Mouse (Mus musculus) left cerebral cortex, adult 9 months (tissue): ENCODE results near the gene Plekha5.
"Not testable (repeated sequence)": the region's sequence is repeated elsewhere in the genome, so short reads cannot be mapped to it uniquely, and the experiment has no call there.

Source experiments
- DNase-seq, 2 experiments: peaks; one replicate each; pipeline ENCODE4 v3.0.0; 2022; ENCODE audit warnings: low spot score in 2 of 2

Plekha5 gene

DNA sequence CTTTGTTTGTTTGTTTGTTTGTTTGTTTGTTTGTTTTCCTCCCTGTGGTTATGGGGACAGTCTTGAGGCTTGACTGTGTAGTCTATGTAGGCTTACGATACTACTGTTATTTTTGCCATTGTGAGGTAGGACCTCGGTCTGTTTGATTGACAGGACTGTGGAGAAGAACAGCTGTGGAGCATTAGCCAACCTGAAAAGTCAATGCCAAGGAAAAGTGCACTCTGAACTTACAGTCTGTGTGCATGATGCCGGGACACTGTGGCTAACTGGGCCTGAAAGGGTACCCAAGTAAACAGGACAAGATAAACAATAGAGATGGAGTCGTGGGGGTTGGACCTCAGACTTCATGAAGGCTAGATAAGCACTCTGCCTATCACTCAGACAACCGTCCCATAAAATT lies 98.0 kb downstream of the Plekha5 start:
- DNase-seq, result no peak

DNA sequence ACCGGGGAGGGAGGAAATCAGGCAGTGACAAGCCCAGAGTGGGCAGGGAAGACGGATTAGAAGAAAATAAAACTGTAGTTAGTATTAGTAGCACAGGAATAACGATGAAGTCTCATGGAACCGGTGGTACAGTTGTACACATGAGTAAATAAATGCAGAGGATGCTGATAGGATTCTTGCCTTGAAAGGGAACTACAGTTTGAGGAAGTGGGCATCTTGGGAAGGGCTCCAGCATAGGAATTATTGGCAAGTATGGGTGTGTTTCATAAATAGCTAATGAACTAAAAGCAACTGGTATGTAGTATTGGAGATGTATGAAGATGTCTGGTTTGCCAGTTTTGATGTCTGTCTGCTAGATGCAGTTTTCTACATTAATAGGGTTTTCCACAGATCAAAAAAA lies 99.7 kb downstream of the Plekha5 start:
- no peak for DNase-seq

DNA sequence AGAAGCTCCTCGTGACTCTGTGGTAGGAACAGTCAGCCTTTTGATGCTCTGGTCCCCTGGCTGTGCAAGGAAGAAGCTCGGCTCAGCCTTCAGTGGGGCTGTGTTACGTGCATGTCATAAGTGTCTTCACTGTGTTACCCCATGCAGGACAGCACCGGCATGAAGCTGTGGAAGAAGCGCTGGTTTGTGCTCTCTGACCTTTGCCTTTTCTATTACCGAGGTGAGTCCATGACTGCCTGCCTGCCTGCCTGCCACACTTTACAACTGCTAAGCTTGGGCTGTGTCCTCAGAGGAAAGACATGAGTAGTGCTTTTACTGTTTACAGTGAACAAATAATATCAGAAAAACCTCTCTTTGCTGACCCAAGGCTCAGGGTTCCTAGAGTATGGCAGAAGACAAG lies 104.6 kb downstream of the Plekha5 start:
- DNase-seq, result no peak

DNA sequence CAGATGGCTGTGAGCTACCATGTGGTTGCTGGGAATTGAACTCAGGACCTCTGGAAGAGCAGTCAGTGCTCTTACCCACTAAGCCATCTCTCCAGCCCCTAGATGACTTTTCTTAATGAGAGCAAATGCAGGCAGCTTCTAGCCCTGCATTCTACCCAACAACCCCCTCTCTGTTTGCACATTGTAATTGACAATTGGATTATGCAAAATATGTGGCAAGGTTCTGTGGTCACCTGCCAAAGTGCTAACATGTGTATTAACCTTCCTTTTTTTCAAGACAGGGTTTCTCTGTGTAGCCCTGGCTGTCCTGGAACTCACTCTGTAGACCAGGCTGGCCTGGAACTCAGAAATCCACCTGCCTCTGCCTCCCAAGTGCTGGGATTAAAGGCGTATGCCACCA lies 109.0 kb downstream of the Plekha5 start:
- not testable (repeated sequence) for DNase-seq

DNA sequence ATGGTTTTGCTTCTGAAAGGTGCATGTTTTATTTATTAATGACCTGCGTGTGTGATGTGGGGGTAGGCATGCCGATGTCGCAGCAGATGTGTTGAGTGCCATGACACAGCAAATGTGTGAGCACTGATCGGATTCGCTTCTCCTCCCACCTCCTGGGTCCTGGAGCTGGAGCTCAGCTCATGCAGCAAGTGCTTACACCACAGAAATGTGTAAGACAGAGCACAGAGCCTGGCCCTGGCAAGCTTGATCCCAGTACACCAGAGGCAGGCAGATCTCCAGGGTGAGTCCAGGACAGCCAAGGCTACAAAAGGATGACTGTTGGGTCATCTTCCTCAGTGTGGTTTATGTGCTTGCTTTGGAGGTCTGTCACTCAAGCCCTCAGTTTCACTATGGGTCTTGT lies 109.8 kb downstream of the Plekha5 start:
- no peak for DNase-seq

DNA sequence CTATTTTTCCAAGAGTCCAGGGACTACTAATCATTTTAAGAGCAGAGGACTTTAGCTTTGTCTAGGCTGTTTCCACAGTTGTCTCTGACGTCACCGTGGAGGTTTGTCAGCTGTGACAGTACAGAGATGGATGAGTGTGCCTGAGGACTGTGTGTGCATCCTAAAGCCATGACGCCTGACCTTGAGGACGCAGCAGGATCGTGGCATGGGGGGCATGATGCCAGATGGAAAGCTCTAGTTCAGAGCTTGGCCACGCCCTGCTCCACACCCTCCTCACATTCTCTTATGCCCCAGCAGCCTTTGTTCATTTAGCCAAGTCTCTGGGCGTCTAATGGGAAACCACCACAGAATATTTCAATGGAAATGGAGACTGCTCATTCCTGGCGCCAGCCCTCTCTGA lies 111.7 kb downstream of the Plekha5 start:
- DNase-seq, result no peak

DNA sequence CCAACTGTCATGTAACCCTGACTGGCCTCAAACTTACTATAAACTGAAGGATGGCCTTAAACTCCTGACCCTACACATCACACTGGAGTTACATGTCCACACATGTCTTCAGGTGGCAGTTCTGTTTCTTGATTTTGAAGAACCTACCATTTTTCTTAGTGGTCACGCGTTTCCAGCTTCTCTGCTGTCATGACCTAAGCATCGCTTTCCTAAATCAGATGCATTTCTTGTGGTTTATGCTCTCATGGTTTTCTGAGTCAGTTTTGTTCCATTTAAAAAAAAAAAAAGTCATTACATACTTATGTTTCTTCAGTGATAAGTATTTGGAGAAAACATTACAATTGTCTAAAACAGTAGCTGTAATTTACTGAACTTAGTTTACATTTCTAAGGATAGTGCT lies 118.1 kb downstream of the Plekha5 start:
- DNase-seq, result no peak

DNA sequence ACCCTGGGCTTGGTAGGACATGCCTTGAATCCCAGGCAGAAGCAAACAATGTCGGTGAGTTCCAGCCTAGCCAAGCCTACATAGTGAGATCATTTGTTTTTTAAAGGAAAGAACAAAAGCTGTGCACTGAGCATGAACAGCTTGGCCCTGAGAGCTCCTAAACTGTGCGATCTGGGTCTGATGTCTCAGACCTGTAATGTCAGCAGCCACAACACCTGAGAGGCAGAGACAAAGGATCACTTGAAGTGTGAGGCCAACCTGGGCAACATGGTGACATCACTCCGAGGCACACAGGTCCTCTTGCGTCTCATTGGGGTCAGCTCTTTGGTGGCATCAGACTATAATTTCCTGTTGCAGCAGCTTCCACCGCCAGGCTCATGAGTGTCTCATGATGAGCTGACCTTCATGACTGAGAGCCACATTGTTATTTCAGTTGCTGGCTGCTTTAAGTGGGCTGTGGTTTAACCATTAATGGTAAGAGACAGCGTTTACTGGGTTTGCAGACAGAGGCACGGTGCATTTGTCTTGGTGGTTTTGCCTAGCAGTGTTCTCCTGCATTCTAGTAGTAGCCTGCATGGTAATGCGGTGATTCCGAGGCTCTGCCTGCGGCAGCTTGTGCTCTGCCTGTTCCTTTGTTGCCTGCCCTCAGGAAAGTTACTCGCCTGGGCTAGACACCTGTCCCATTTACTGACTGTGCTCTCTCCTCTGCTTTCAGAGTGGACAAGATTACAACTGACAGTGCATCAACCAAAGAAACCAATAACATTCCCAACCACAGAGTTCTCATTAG lies 119.3 kb downstream of the Plekha5 start:
- no peak for DNase-seq

DNA sequence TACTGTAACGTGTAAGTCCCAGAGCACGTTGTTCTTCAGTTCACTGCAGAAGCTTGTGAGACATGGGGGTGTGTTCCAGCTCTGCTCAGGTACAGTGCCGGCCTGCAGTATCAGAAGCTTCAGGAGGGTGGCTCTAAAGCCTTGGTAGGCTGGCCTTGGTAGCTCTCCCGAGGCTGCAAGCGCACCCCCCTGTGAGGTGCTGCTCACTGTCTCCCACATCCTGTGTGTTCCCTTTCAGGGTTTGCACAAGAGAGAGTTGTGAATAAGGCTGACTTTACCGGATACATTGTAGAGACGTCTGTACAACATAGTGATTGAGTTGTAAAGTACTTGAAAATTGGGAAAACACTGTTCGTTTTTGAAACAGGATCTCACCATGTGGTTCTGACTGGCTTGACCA lies 122.2 kb downstream of the Plekha5 start:
- DNase-seq, result no peak

DNA sequence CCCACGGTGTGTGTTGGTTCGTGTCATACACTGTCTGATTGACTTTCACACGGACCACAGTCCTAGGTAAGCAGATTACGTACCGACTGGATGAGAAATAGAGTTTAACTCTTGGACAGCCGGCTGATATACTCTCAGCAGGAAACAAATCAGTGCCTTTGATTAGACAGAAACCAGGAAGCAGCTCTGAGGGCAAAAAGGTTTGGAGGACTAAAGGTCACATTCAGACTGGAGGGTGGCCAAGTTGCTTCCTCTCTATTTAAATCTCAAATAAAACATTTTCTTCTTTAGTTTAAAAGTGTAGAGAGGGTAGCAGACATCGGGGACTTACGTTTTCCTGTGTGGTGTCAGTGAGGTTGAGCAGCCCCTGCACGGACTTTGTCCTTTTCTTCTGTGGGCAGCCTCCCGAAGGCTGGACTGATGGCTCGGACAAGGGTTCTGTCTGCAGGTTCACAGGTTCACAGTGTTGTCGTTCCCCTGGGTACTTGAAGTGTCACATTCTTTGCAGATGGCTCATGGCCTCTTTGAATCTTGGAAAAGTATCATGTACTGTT lies 122.9 kb downstream of the Plekha5 start:
- DNase-seq, result no peak

DNA sequence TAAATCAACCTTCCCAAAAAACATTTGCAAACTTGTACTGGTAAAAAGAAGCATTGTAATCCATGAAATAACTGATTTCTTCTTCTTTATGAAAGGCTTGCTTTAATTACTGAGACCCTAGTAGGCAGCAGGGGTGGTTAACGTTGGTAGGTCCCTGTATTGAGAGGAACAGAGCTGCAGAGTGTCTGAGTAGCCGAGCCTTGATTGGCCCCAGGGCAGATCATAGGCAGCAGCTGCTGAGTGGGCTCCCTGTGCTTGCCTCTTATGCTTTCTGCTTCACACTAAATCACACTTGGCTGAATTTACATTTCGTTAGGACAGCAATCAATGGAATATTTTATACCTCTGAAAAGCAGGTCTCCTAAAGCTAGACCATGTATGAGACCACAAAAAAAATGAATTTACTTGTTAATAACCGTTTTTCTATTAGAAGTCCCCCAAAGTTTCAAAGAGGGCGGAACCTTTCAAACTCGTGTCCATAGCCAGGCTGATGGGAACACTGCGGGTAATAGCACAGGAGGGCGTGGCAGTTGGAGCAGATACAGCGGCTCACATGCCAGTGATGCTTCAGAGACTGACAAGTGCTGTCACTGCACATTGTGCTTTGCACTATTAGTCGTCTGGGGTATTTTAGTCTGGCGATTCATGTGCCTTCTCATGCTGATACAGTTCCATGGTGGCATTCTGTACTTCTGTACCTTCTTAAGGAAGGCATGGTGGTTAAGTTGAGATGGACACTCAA lies 123.5 kb downstream of the Plekha5 start:
- no peak for DNase-seq

DNA sequence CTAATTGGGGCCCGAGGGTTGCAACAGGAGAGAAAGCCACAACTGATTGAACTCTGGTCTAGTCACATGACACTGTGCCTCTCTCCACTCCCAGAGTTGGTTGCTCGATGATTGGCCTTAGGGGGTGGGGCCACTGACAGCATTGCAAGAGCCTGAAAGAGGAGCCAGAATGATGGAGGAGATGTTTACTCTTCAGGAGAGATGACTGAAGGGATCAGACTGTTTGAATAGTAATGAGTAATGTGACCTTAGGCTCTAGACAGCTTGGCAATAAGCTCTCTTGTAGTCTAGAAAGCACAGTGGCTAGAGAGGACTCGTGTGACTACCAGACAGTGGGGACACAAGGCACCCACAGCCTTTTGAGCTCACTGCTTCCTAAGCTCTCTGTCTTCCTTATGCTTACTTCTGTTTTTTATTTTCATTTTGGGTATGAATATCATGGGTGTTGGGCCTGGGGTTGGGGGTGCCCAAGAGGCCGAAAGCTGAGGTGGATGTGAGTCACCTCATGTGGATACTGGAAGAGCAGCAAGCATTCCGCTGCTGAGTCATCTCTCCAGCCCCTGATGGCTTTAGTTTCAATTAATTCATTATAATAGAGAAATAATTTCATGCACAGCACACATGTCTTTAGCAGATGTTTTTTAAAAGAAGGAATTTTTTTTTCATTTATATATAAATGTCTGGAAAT lies 124.4 kb downstream of the Plekha5 start:
- no peak for DNase-seq

DNA sequence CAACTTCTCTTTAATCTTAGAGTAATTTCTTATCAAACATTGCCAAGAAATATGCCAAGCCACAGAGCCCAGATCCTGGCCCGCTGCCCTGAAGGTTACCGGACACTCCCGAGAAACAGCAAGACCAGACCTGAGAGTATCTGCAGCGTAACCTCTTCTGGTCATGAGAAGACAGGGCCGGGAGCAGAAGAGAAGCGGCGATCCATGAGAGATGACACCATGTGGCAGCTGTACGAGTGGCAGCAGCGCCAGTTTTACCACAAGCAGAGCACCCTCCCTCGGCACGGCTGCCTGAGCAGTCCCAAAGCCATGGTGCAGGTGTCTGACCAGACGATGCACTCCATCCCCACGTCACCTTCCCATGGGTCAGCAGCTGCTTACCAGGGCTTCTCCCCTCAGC lies 126.9 kb downstream of the Plekha5 start:
- no peak for DNase-seq

DNA sequence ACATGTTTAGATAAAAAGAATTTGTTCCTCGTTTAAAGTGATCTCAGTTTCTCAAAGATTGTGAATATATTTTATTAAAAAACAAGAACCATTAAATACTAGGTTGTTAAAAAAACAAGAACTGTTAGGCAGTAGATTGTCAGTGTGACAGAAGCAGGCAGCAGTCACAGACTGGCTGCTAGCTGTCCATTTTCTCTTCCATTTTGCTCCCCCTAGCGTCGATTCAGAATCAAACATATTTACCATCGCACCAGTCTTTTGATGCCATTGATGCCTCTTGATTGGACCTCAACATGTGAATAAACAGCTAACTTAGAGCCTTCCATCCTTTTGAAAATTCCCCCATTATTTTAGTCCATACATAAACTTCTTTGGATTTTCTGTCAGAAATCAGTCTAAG lies 130.4 kb downstream of the Plekha5 start:
- DNase-seq, result no peak

DNA sequence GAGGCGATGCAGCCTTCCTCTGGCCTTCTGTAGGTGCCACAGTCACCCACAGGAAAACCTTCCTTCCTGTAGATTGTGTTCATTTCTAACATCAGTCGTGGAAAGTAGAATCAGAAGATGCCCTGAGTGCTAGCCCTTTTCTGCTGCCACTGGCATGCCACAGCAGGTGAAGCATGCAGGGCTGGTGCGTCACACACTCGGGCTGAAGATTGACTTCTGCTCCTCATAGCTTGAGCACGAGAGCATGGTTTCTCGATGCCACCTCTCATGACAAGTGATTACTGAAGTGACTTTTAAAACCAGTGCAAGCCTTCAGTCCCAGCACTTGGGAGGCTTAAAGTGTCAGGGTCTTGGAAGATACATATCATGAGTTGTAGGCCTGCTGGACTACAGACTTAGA lies 135.6 kb downstream of the Plekha5 start:
- no peak for DNase-seq

DNA sequence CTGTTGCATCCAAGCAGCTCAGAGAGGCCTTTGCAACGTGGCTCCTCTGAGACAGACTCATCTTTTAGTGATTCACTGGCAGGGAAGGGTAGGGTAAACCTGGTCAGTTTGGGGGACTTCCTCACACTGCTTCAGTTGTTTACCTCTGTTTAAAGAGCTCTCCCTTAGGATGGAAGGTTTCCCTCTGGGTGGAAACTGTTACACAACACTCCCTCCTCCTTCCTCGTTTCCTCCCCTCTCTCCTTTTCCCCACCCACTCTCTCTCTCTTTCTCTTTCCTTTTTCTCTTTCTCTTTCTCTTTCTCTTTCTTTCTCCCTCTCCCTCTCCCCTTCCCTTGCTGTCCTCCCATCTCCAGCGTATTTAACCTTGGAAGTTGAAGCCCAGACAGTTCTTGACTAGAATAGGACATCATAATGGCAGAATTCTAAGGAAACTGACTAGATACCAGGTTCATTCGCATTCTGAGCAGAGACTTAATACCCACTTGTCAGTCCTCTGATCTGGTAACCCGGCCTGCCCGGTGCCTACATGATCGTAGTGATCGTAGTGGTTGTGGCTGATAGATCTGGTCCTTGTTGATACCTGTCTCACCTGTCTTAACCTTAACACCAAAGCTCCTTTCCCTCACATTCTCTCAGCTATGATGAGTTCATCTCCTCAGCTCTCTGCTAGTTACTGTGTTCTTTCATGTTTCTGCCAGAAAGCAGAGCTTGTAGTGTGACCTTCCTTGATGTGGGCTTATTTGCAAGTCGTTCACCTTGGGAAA lies 137.5 kb downstream of the Plekha5 start:
- no peak for DNase-seq

DNA sequence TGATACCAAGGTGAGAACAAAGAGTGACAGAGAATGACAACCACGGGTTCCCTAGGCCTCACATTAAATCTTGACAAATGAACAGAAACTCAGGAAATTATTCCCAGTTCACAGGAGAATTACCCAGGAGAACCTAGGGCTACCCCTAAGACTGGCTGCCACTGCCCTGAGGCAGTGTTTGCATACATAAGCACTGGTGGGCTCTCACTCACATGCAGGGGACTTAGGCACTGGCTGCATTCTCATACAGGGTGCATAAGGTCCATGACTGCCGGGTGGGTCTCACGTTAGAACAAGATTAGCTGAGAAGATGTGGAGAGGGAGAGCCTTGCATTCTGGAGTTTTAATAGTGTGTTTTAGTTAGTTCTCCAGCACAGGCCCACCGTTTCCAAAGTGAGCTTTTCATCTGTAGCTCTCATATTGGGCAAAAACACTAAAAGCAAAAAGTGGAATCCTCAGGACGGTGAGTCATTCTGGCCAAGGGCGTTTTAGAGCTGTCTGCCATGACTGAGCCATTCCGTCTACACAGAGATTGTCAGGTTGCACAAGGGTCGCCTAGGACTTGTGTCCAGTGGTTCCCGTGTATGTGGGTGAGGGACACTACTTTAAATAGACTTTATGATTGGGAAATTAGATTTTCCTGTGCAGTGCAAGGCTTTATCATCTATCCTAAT lies 138.2 kb downstream of the Plekha5 start:
- no peak for DNase-seq

DNA sequence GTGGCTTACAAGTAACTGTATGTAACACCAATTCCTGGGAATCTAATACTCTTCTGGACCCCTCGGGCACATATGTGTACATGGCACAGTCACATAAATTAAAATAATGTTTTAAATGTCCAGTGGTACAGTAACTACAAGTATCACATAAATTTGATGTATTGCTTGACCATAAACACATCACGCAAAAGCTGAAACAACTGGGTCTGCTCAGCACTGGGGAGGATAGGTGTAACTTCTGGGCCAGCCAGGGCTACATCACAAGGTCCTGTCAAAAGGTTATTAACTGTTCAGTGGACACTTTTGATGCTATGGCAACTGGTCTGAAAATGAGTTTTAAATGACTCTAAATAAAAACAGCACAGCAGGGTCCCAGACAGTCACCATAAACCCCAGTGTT lies 143.3 kb downstream of the Plekha5 start:
- no peak for DNase-seq

DNA sequence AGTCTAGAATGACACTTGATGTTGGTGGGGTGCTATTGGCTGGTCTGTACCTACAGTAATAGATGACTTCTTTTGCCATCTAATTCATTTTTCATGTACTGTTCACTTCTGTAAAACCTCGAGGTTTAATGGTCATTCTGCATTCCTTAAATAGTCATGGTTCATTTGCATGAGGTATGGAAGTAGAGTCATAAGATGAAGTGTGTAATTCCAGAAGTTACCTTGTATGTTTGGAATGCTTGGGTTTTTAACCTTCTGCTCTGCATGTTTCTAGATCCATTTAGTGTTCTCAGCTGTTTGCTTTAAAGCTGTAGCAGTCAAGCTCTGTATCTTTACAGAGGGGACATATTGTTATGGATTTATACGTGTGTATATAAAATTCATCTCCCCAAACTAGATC lies 144.0 kb downstream of the Plekha5 start:
- no peak for DNase-seq

DNA sequence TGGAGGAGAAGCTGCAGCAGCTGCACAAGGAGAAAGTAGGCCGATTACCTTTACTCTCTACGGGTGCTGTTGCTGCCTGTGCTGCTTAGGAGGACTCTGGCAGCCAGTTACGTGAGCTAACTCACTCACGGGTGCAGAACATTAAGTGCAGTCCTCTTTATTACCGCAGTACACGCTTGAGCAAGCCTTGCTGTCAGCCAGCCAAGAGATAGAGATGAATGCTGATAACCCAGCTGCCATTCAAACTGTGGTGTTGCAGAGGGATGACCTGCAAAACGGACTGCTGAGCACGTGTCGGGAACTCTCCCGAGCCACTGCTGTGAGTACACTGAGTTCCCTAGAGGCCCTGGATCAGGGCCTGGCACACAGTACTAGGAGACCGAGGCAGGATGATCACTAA lies 146.3 kb downstream of the Plekha5 start:
- DNase-seq, result no peak

DNA sequence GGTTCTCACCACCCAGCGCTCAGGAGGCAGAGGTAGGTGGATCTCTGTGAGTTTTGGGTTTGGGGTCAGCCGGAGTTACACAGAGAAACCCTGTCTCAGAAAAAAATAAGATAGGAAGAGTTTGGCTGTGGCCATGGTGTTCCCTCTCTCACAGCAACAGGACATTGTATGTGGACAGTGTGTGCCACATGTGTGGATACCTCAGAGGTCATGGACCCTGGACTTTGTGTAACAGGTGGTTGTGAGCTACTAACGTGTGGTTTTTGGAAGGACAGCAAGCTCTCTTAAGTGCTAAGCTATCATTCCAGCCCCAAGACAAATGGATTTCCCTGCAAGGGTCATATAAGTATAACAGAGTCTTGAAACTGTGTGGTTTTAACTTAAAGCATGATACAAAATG lies 151.1 kb downstream of the Plekha5 start:
- no peak for DNase-seq
